Mouse (Mus musculus) embryo, embryonic 11 days (tissue): ENCODE results near the gene Xndc1.
"Not testable (repeated sequence)": the region's sequence is repeated elsewhere in the genome, so short reads cannot be mapped to it uniquely, and the experiment has no call there.

ENCODE experiments used
- DNase-seq: peaks from one replicate; pipeline ENCODE4 v3.0.0-alpha.2; 2015

The Xndc1 gene

GRCm38 (mm10) chr7:102065046-102065891 is at the start of gene Xndc1, which contains the start of the genes Rnf121 and Xntrpc:
TSS of gene Xndc1 (plus strand) at chr7:102065511.
TSS of gene Rnf121 (minus strand) at chr7:102065469.
TSS of gene Xntrpc (plus strand) at chr7:102065713.
- DNase-seq = peak; percentile 96

- DNase-seq = no peak
Measured at GRCm38 (mm10) chr7:102016936-102017335, 48.4 kb upstream of the Xndc1 start.

GRCm38 (mm10) chr7:102017452-102017851 is 47.9 kb upstream of the Xndc1 start:
- DNase-seq = no peak

GRCm38 (mm10) chr7:102018034-102018433 is 47.3 kb upstream of the Xndc1 start:
- DNase-seq = no peak

GRCm38 (mm10) chr7:102018590-102018989 is 46.7 kb upstream of the Xndc1 start, which contains the start of gene Il18bp:
TSS of gene Il18bp (minus strand) at chr7:102018690.
- no peak for DNase-seq

- no peak for DNase-seq
Measured at GRCm38 (mm10) chr7:102019362-102019761, 45.9 kb upstream of the Xndc1 start.

GRCm38 (mm10) chr7:102020934-102021333 is 44.4 kb upstream of the Xndc1 start:
- not testable (repeated sequence) for DNase-seq

GRCm38 (mm10) chr7:102023821-102024220 is 41.5 kb upstream of the Xndc1 start:
- no peak for DNase-seq

- DNase-seq = no peak
Measured at GRCm38 (mm10) chr7:102025187-102026119, 39.9 kb upstream of the Xndc1 start.

- DNase-seq = no peak
Measured at GRCm38 (mm10) chr7:102034904-102035303, 30.4 kb upstream of the Xndc1 start.

GRCm38 (mm10) chr7:102035534-102035933 is 29.8 kb upstream of the Xndc1 start:
- no peak for DNase-seq

- DNase-seq = no peak
Measured at GRCm38 (mm10) chr7:102037318-102037717, 28.0 kb upstream of the Xndc1 start.

GRCm38 (mm10) chr7:102042314-102042713 is 23.0 kb upstream of the Xndc1 start:
- no peak for DNase-seq

- not testable (repeated sequence) for DNase-seq
Measured at GRCm38 (mm10) chr7:102048524-102048923, 16.8 kb upstream of the Xndc1 start.

GRCm38 (mm10) chr7:102061353-102061752 is 4.0 kb upstream of the Xndc1 start:
- DNase-seq = no peak

GRCm38 (mm10) chr7:102062203-102062602 is 3.1 kb upstream of the Xndc1 start:
- DNase-seq = no peak

- DNase-seq = no peak
Measured at GRCm38 (mm10) chr7:102063891-102064290, 1.4 kb upstream of the Xndc1 start.

GRCm38 (mm10) chr7:102064655-102065045 is 661 bp upstream of the Xndc1 start:
- peak; percentile 7 for DNase-seq

GRCm38 (mm10) chr7:102066363-102066762 is 1.1 kb downstream of the Xndc1 start:
- DNase-seq = peak; percentile 5

- DNase-seq = peak; percentile 32
Measured at GRCm38 (mm10) chr7:102076714-102077296, 11.5 kb downstream of the Xndc1 start.

- peak; percentile 24 for DNase-seq
Measured at GRCm38 (mm10) chr7:102078517-102078916, 13.2 kb downstream of the Xndc1 start.

- no peak for DNase-seq
Measured at GRCm38 (mm10) chr7:102080311-102080710, 15.0 kb downstream of the Xndc1 start.

- no peak for DNase-seq
Measured at GRCm38 (mm10) chr7:102081784-102082183, 16.5 kb downstream of the Xndc1 start.
